Mouse (Mus musculus) telencephalon, adult 2 months (tissue): ENCODE results near the gene Gm28036.
A peak's percentile ranks its signal among the peaks of the same experiment; 100 is the strongest.
"Not testable (repeated sequence)": the region's sequence is repeated elsewhere in the genome, so short reads cannot be mapped to it uniquely, and the experiment has no call there.

Experiments used
- DNase-seq: peaks from one replicate; pipeline ENCODE4 v3.0.0-alpha.2; 2011; ENCODE audit warnings: low read depth, low spot score

The Gm28036 gene

GRCm38 (mm10) chr2:156126992-156127391 is at the start of gene Gm28036:
Gene Gm28036 (minus strand): TSS chr2:156127092.
- DNase-seq, result no peak

DNA sequence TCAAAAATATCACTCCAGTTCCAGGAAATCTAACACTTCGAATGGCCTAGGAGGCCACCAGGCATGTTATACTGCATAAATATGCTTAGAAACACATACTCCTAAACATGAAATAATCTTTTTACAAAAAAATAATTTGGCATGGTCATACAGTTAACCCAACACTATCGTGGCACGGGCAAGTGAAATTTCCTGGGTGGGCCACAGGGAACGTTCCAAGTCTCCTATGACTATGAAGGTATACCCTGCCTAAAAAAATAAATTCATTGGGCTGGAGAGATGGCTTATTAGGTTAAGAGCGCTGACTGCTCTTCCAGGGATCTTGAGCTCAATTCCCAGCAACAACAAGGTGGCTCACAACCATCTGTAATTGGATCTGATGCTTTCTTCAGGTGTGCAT is 39.7 kb upstream of the Gm28036 start:
- DNase-seq, result no peak

- DNase-seq, result no peak
Measured at GRCm38 (mm10) chr2:156165478-156165877, 38.6 kb upstream of the Gm28036 start.

- no peak for DNase-seq
Measured at GRCm38 (mm10) chr2:156151538-156151937, 24.6 kb upstream of the Gm28036 start.

DNA sequence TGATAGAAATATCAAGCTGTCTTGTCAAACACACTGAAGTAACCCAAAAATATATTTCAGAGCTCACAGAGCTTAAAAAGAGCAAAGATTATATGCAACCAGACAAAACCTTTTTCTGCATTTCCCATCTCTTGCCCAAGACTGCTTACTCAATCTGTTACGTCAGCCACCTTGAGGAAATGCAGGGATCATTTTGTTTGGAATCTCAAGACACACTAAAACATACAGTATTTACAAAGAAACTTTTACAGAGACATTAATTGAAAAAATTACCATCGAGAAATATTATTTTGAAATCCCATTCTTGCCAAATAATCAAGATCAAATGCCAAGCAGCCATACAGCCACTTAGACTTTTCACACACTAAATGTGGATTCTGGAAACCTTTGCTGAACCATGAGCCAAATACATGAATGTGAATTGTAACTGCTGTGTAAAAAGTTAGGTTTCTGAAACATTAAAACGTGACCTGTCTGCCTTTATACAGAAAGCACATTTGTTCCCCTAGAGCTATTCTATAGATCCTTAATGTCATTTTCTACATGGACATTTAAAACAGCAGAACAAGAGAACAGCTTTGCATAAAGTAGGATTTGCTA is 20.5 kb upstream of the Gm28036 start:
- no peak for DNase-seq

GRCm38 (mm10) chr2:156146272-156146989 is 19.5 kb upstream of the Gm28036 start:
- no peak for DNase-seq

DNA sequence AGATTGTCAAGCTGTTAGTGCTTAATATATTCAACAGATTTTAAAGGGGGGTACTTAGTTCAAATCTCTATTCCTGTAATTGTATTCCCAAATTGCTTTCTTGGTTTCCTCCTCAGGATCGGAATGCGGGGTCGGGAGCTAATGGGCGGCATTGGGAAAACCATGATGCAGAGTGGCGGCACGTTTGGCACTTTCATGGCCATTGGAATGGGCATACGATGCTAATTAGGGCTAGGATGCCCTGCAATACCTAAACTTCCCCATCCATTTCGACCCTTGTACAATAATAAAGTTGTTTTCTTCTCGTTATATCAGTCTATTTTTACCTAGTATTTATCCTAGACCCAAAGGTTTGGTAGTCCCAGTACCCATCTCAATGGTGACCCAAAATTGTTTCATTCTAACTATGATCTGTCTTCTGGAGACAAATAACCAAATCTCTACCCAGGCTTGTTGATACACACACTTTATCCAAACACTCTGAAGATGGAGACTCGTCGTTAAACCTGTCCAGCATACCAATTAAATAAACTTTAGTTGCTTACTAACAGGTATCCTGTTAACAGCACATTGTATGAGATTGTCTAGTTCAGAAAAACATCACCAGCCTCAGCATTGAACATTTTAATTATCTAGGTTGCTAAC is 18.7 kb upstream of the Gm28036 start:
- DNase-seq, result no peak

DNA sequence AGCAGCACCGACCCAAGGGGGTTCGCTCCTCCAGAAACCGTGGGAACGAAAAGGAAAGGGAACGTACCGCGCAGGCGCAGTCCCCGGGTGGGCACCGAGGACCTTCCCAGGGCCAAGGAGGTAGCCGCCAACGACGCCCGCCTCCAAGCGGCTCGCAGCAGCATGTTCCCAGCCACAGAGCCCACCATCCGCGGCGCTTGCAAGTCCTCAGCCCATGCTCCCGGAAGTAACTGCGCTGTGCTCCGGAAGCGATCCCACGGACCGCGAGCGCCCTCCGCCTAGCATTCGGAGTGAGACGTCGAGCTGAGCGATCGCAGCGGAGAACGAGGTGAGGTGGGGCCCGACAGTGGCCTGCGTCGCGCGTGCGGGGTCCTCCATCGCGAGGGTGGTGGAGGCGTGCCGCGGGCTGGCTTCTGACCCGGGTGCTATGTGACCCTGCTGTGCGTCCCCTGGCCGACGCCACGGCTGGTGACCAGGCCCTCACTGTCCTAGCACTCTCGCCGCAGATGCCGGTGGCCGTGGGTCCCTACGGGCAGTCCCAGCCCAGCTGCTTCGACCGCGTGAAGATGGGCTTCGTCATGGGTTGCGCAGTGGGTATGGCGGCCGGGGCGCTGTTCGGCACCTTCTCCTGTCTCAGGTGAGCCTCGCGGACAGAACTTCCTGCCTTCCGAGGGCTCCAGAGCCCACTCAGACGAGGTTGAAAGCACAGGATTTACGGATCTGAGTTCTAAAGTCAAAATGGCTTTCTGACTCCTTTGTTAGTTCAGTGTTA is 17.2 kb upstream of the Gm28036 start, which contains the start of the genes Romo1 and Nfs1:
Romo1 (plus strand) TSS at position 87 of the 772 bp plus-strand sequence.
Nfs1 (minus strand) TSS at position 234 of the 772 bp plus-strand sequence.
- DNase-seq, result peak; percentile 87

- no peak for DNase-seq
Measured at GRCm38 (mm10) chr2:156143367-156143766, 16.5 kb upstream of the Gm28036 start.

DNA sequence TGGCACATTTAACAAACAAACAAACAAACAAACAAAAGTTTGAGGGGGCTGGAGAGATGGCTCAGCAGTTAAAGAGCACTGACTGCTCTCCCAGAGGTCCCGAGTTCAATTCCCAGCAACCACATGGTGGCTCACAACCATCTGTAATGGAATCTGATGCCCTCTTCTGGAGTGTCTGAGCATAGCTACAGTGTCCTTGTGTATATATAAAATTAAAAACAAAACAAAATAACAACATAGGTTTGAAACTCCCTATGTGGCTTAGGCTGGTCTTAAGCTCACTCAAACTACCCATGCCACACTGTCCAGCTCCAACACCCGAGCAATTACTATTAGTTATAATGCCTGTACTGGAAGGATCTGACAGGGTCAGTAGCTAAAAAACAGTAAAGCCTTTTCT is 15.9 kb upstream of the Gm28036 start:
- DNase-seq, result no peak

GRCm38 (mm10) chr2:156135695-156136094 is 8.8 kb upstream of the Gm28036 start:
- no peak for DNase-seq

GRCm38 (mm10) chr2:156134161-156134560 is 7.3 kb upstream of the Gm28036 start:
- DNase-seq, result no peak

GRCm38 (mm10) chr2:156123731-156124130 is 3.2 kb downstream of the Gm28036 start:
- DNase-seq, result no peak

- no peak for DNase-seq
Measured at GRCm38 (mm10) chr2:156119566-156119965, 7.3 kb downstream of the Gm28036 start.

DNA sequence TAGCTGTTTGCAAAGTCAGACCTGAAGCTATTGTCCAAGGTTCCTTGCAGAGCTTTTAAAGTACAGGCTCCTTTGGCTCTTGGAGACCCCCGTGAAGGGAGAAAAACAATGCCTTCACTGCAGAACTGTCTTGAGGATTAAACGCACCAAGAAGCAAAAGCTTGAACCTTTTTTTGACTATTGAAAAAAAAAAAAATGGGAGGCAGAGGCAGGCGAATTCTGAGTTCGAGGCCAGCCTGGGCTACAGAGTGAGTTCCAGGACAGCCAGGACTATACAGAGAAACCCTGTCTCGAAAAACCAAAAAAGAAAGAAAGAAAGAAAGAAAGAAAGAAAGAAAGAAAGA is 14.8 kb downstream of the Gm28036 start:
- DNase-seq, result not testable (repeated sequence)

- DNase-seq, result peak; percentile 64
Measured at GRCm38 (mm10) chr2:156111358-156112079, 15.4 kb downstream of the Gm28036 start, which contains the start of the genes Cpne1 and Rbm12. Gene Cpne1 (minus strand): TSS chr2:156111965. Gene Rbm12 (minus strand): TSS chr2:156111978.

- DNase-seq, result peak; percentile 29
Measured at GRCm38 (mm10) chr2:156110627-156111357, 16.1 kb downstream of the Gm28036 start.

- no peak for DNase-seq
Measured at GRCm38 (mm10) chr2:156091926-156092325, 35.0 kb downstream of the Gm28036 start.

DNA sequence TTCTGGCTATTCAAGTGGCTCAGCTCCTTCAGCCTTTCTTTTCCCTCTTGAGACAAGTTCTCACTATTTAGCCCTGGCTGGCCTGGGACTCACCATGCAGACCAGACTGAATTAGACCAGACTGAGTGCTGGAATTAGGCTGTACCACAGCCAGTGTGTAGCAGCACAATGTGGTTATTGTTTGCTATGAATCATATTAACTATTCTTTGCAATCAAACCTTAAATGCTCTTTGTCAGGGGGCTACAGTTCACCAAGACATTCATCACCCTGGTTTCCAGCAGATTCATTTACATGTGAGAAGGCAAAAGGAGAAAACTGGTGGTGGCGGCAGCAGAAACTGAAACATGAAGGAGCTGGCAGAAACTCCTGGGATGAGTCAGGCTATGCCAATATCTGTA is 37.1 kb downstream of the Gm28036 start:
- no peak for DNase-seq

- DNase-seq, result no peak
Measured at GRCm38 (mm10) chr2:156087391-156088110, 39.3 kb downstream of the Gm28036 start.
